Mouse (Mus musculus) CH12.LX (cell line): ENCODE measurements around the gene Col1a2. TPM values are rescaled to one million over a fixed set of nuclear protein-coding genes. Genes with fewer than 3 reads are reported as not detected.

Source experiments
- DNase-seq: peaks from one replicate; pipeline ENCODE4 v3.0.0-alpha.2; 2013; ENCODE audit errors: extremely low read depth
- H3K27ac ChIP-seq: 2 replicates; pipeline ENCODE4 v1.5.1; 2012; ENCODE audit warnings: low read depth, mild to moderate bottlenecking, control low read depth, moderate library complexity; ENCODE audit not compliant: insufficient read depth
- H3K27me3 ChIP-seq: replicated peaks from 2 replicates; pipeline ENCODE3; 2012; ENCODE audit warnings: inconsistent platforms
- H3K36me3 ChIP-seq, 2 experiments: replicated peaks in 1 of 2; 2 replicates each; pipeline versions ENCODE3 to v1.6.1; 2012; ENCODE audit warnings: inconsistent platforms in 1 of 2, low read length in 1 of 2, mild to moderate bottlenecking in 1 of 2, mixed read lengths in 1 of 2, moderate library complexity in 1 of 2; ENCODE audit not compliant: control insufficient read depth in 1 of 2, insufficient read depth in 1 of 2
- H3K4me1 ChIP-seq, 2 experiments: 2 replicates each; pipeline ENCODE4 v1.6.1; 2012; ENCODE audit warnings: inconsistent platforms in 1 of 2, moderate library complexity in 1 of 2; ENCODE audit not compliant: insufficient read depth in 2 of 2, control insufficient read depth in 1 of 2
- H3K4me2 ChIP-seq: 2 replicates; pipeline ENCODE4 v1.6.1; 2012; ENCODE audit warnings: low read depth, mild to moderate bottlenecking, control low read depth; ENCODE audit not compliant: poor library complexity, insufficient read depth, severe bottlenecking
- H3K4me3 ChIP-seq, 3 experiments: fragments of 150-350 bp in 1 of 3; sonication (generic) in 1 of 3; replicated peaks in 1 of 3; 2 replicates each; pipeline versions ENCODE3 to v1.5.1; 2011 to 2012; ENCODE audit warnings: low read depth in 2 of 3, low read length in 2 of 3, mild to moderate bottlenecking in 2 of 3, moderate library complexity in 2 of 3, control low read depth in 1 of 3, improper control_type of control experiment in 1 of 3, inconsistent platforms in 1 of 3, mixed read lengths in 1 of 3; ENCODE audit not compliant: poor library complexity in 1 of 3
- H3K79me2 ChIP-seq: replicated peaks from 2 replicates; pipeline ENCODE4 v1.6.1; 2012; ENCODE audit warnings: mild to moderate bottlenecking, moderate library complexity; ENCODE audit not compliant: control insufficient read depth, poor library complexity, insufficient read depth, severe bottlenecking; ENCODE audit errors: extremely low read depth
- H3K9ac ChIP-seq: 2 replicates; pipeline ENCODE4 v1.6.1; 2012; ENCODE audit warnings: low read depth, mild to moderate bottlenecking, control low read depth, moderate library complexity; ENCODE audit not compliant: insufficient read depth
- H3K9me3 ChIP-seq: replicated peaks from 2 replicates; pipeline ENCODE3; 2012; ENCODE audit warnings: low read length, inconsistent platforms, mixed read lengths
- CTCF ChIP-seq, 2 experiments: IDR thresholded peaks in 1 of 2; conservative IDR thresholded peaks in 1 of 2; 2 replicates each; pipeline ENCODE4 v1.5.1; 2011 to 2012; ENCODE audit warnings: low read depth in 2 of 2, low read length in 2 of 2, improper control_type of control experiment in 1 of 2, inconsistent platforms in 1 of 2, mild to moderate bottlenecking in 1 of 2, moderate library complexity in 1 of 2
- E2F4 ChIP-seq: IDR thresholded peaks from 2 replicates; pipeline ENCODE4 v1.6.1; 2011; ENCODE audit warnings: low read depth, low read length, improper control_type of control experiment; ENCODE audit not compliant: insufficient replicate concordance
- ELF1 ChIP-seq: IDR thresholded peaks from 2 replicates; pipeline ENCODE4 v1.6.1; 2014; ENCODE audit warnings: low read depth, mild to moderate bottlenecking, inconsistent platforms, low read length, improper control_type of control experiment
- GABPA ChIP-seq: IDR thresholded peaks from 2 replicates; pipeline ENCODE4 v1.6.1; 2012; ENCODE audit warnings: low read depth, low read length, improper control_type of control experiment, inconsistent platforms; ENCODE audit not compliant: insufficient replicate concordance
- KAT2A ChIP-seq: IDR thresholded peaks from 2 replicates; pipeline ENCODE4 v1.6.1; 2012; ENCODE audit warnings: low read length, improper control_type of control experiment, inconsistent platforms; ENCODE audit not compliant: insufficient replicate concordance
- MAFK ChIP-seq: IDR thresholded peaks from 2 replicates; pipeline ENCODE4 v1.6.1; 2011; ENCODE audit warnings: low read length, improper control_type of control experiment; ENCODE audit not compliant: insufficient replicate concordance
- MAX ChIP-seq: IDR thresholded peaks from 2 replicates; pipeline ENCODE4 v1.6.1; 2011; ENCODE audit warnings: low read length, improper control_type of control experiment
- MXI1 ChIP-seq: IDR thresholded peaks from 2 replicates; pipeline ENCODE4 v1.6.1; 2011; ENCODE audit warnings: mild to moderate bottlenecking, low read depth, low read length, improper control_type of control experiment
- MYC ChIP-seq: IDR thresholded peaks from 2 replicates; pipeline ENCODE4 v1.6.1; 2011; ENCODE audit warnings: low read depth, mild to moderate bottlenecking, improper control_type of control experiment, low read length
- NRF1 ChIP-seq: IDR thresholded peaks from 2 replicates; pipeline ENCODE4 v1.6.1; 2014; ENCODE audit warnings: low read depth, mild to moderate bottlenecking, inconsistent platforms, low read length, improper control_type of control experiment, moderate library complexity
- POLR2A ChIP-seq: IDR thresholded peaks from 2 replicates; pipeline ENCODE4 v1.6.1; 2011; ENCODE audit warnings: low read depth, mild to moderate bottlenecking, improper control_type of control experiment, low read length
- POLR2AphosphoS2 ChIP-seq: IDR thresholded peaks from 2 replicates; pipeline ENCODE4 v1.6.1; 2011; ENCODE audit warnings: low read depth, low read length, improper control_type of control experiment
- RAD21 ChIP-seq: IDR thresholded peaks from 2 replicates; pipeline ENCODE4 v1.6.1; 2011; ENCODE audit warnings: low read depth, mild to moderate bottlenecking, low read length, improper control_type of control experiment, moderate library complexity
- RCOR1 ChIP-seq: conservative IDR thresholded peaks from 2 replicates; pipeline ENCODE4 v1.6.1; 2012; ENCODE audit warnings: low read depth, mild to moderate bottlenecking, inconsistent platforms, low read length, improper control_type of control experiment
- SIN3A ChIP-seq: IDR thresholded peaks from 2 replicates; pipeline ENCODE4 v1.6.1; 2012; ENCODE audit warnings: low read length, improper control_type of control experiment, inconsistent platforms
- SMC3 ChIP-seq: IDR thresholded peaks from 2 replicates; pipeline ENCODE4 v1.6.1; 2011; ENCODE audit warnings: low read depth, low read length, improper control_type of control experiment
- TBP ChIP-seq: conservative IDR thresholded peaks from 2 replicates; pipeline ENCODE4 v1.6.1; 2011; ENCODE audit warnings: low read depth, low read length, improper control_type of control experiment
- TCF12 ChIP-seq: IDR thresholded peaks from 2 replicates; pipeline ENCODE4 v1.6.1; 2014; ENCODE audit warnings: low read depth, mild to moderate bottlenecking, inconsistent platforms, low read length, improper control_type of control experiment
- UBTF ChIP-seq: IDR thresholded peaks from 2 replicates; pipeline ENCODE4 v1.6.1; 2012; ENCODE audit warnings: low read depth, mild to moderate bottlenecking, inconsistent platforms, low read length, improper control_type of control experiment, moderate library complexity
- USF1 ChIP-seq: IDR thresholded peaks from 2 replicates; pipeline ENCODE4 v1.6.1; 2014; ENCODE audit warnings: low read depth, mild to moderate bottlenecking, inconsistent platforms, low read length, improper control_type of control experiment
- USF2 ChIP-seq: conservative IDR thresholded peaks from 2 replicates; pipeline ENCODE4 v1.6.1; 2011; ENCODE audit warnings: low read depth, low read length, improper control_type of control experiment
- ZNF384 ChIP-seq: IDR thresholded peaks from 2 replicates; pipeline ENCODE4 v1.6.1; 2012; ENCODE audit warnings: low read depth, low read length, improper control_type of control experiment, inconsistent platforms
- dilution Hi-C: fragments of 300-500 bp; cut with MboI; formaldehyde crosslinking; loops from 2 replicates; pipeline ENCODE4 v1.14.3; 2020; ENCODE audit warnings: low sequenced_read_pairs; ENCODE audit not compliant: extremely low pct_unique_long_range_greater_than_20kb, extremely low pct_ligation_motif_present
- in situ Hi-C: fragments of 300-500 bp; cut with MboI; formaldehyde crosslinking; loops from 3 replicates; pipeline ENCODE4 v1.14.3; 2019; ENCODE audit warnings: low sequenced_read_pairs, low pct_ligation_motif_present, low pct_unique_long_range_greater_than_20kb, mixed read lengths
- polyA plus RNA-seq: library from polyadenylated mRNA; unstranded; fragments of >175 nt; gene quantifications from 2 replicates; pipeline ENCODE4 v1.2.1, GENCODE M21; 2012; ENCODE audit warnings: low read depth; ENCODE audit not compliant: insufficient read length
- total RNA-seq, 2 experiments: library from RNA; depleted of rRNA; stranded (reverse); fragments of 300-350 nt in 1 of 2; fragments of >200 nt in 1 of 2; gene quantifications; 2 replicates each; pipeline ENCODE4 v1.2.3; 2012 to 2014

Col1a2 gene
- total and polyA plus RNA-seq, 3 experiments, result not detected

GRCm38 (mm10) chr6:4561156-4561555, 56.5 kb downstream of the Col1a2 start:
- no peak overlapping the region for H3K27ac ChIP-seq
- TF ChIP-seq USF2 (no peak), SMC3 (no peak), GABPA (no peak), TCF12 (no peak), CTCF (conservative IDR thresholded peaks at IDR 0.05 in 1 of 2, IDR thresholded peaks at IDR 0.05 in 1 of 2; ENCODE audit: low read depth in 2 of 2, low read length in 2 of 2) (no peak), MXI1 (no peak), SIN3A (no peak), MAFK (no peak)
- no peaks in the 10 kb centered on the region for H3K79me2 ChIP-seq
- in situ Hi-C loops (loop anchor here (25.0 kb wide), 1 partner anchor 826 kb away; the partner anchor contains the start of gene Asb4), dilution Hi-C loops (no loop called here)
- no peak overlapping the region for H3K4me2 ChIP-seq
- no peak overlapping the region for H3K4me3 ChIP-seq
- H3K4me1 ChIP-seq, result no peaks in the 10 kb centered on the region; a peak in 1 of 4 replicates
- H3K9me3 ChIP-seq, result no peaks in the 10 kb centered on the region
- no peak for DNase-seq
- no peaks in the 10 kb centered on the region for H3K27me3 ChIP-seq
- no peak overlapping the region for H3K9ac ChIP-seq
- no peaks in the 10 kb centered on the region for H3K36me3 ChIP-seq

DNA sequence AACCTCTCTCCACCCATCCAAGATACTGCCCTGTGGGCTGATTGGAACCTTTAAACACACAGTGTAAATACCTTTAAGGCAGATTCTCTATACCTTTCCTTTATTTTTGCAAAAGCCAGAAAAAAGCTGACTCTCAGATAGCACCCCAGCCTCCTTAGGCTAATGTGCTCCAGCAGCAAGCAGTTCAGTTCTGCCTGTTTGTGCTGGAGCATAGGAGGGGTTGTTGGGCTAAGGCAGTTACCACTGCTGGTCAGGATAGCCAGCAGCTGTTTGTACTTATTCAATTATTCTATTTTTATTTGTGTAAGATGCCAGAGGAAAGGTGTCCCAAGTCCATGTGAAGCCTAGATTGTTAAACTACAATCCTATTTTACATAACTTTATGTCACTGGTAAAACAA, 57.0 kb downstream of the Col1a2 start:
- no peaks in the 10 kb centered on the region for H3K27me3 ChIP-seq
- no peaks in the 10 kb centered on the region for H3K9me3 ChIP-seq
- no peak overlapping the region for H3K27ac ChIP-seq
- no peaks in the 10 kb centered on the region for H3K79me2 ChIP-seq
- in situ Hi-C loops, result loop anchor here (25.0 kb wide), 1 partner anchor 826 kb away; the partner anchor contains the start of gene Asb4
- dilution Hi-C loops, result no loop called here
- no peak overlapping the region for H3K9ac ChIP-seq
- H3K4me2 ChIP-seq, result no peak overlapping the region
- no peaks in the 10 kb centered on the region for H3K36me3 ChIP-seq
- no peaks in the 10 kb centered on the region; a peak in 1 of 4 replicates for H3K4me1 ChIP-seq
- TF ChIP-seq MXI1 (no peak), NRF1 (no peak), RAD21 (no peak), E2F4 (no peak), MYC (no peak), TBP (no peak), POLR2A (no peak), KAT2A (no peak), GABPA (no peak), ZNF384 (no peak), POLR2AphosphoS2 (no peak), ELF1 (no peak), MAX (no peak), USF1 (no peak), USF2 (no peak), TCF12 (no peak), UBTF (no peak), RCOR1 (no peak), SIN3A (no peak)
- H3K4me3 ChIP-seq, result no peak overlapping the region
- no peak for DNase-seq
